27 mouse cellular contexts compared by ENCODE assay signal in the genomic region with DNA sequence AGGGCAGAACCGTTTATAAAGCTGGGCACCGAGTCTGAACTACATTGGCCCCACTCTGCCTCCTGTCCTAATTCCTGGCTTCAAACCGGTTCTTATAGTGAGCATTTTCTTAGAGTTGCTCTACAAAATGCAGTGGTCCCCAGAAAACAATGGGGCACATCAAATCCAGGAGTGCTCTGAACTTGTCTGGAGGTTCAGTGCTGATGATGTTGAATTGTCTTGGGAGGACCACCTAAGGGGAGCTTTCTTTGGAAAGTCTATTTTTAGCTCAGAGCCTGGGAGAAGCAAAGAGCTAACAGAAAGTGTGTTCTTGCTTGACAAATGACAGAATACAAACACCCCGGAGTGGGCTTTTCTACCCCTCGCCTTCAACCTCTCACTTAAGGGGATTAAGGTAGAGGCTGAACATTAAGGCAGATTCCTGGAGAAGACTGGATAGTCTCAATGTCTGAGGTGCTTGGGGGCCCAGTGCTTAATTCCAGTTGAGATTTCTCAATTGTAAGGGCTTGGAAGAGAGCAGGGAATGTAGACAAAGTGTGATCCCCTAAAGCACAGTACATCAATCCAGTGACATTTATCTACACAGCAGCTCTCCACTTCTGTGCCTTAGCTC. TPM values are rescaled to one million over a fixed set of nuclear protein-coding genes. Genes with fewer than 3 reads are reported as not detected.
DNase-seq lines count a peak whose midpoint lies in the region; ATAC-seq and TF ChIP-seq lines count a peak whose summit lies in the region.
"Had no signal": no experiment of that assay in that cellular context is flagged by ENCODE, and none has a peak within 500 bp of the region (broad histone marks: within the 10 kb centered on the region; RNA-seq: fewer than 3 reads in every experiment).

No protein-coding gene starts in this region.

- H3K4me3 ChIP-seq in forebrain, embryonic 15.5 days = no peak overlapping the region
- H3K4me3 ChIP-seq in forebrain, embryonic 12.5 days (replicated peaks) = no peak overlapping the region
- no peak overlapping the region for H3K4me3 ChIP-seq in intestine, embryonic 15.5 days (replicated peaks)
- H3K4me3 ChIP-seq in lung, adult 2 months (replicated peaks; ENCODE audit: extremely low read depth, low read depth, low read length) = no peak overlapping the region
- no peak overlapping the region for H3K4me3 ChIP-seq in kidney, embryonic 15.5 days (replicated peaks)
- H3K4me3 ChIP-seq: embryonic facial prominence, embryonic 15.5 days; heart, embryonic 15.5 days; hindbrain, embryonic 15.5 days; limb, embryonic 12.5 days; neural tube, embryonic 15.5 days had no signal

- no peak for TF ChIP-seq POLR2A in lung, adult 2 months (IDR thresholded peaks at IDR 0.05; ENCODE audit: borderline replicate concordance, extremely low read depth, low read depth, low read length)

- peak; percentile 25 for DNase-seq in retina, embryonic 14.5 days (ENCODE audit: low spot score)
- no peak for DNase-seq in retina, postnatal 1 day
- DNase-seq in lung, adult 2 months = no peak
- DNase-seq in left cerebral cortex, adult 9 months (ENCODE audit: low spot score in 2 of 2) = no peak
- DNase-seq: adrenal gland, postnatal 36 days; cerebellum, adult 9-10 months; gastrocnemius, postnatal 10 days; heart, adult 11 months; kidney, adult 18-20 months; liver, postnatal 0 days; lung, postnatal 10 days; right cerebral cortex, postnatal 14 days; thymus, adult 2 months; thymus, postnatal 4 days had no signal

- H3K27ac ChIP-seq in forebrain, embryonic 15.5 days (replicated peaks) = 0 out of 2 replicates have a peak overlapping the region, but pooled peaks have one; percentile 5
- no peak overlapping the region for H3K27ac ChIP-seq in forebrain, embryonic 12.5 days
- no peak overlapping the region for H3K27ac ChIP-seq in intestine, embryonic 15.5 days
- H3K27ac ChIP-seq in kidney, embryonic 15.5 days = no peak overlapping the region
- H3K27ac ChIP-seq: embryonic facial prominence, embryonic 15.5 days; heart, embryonic 15.5 days; hindbrain, embryonic 15.5 days; kidney, postnatal 0 days; limb, embryonic 12.5 days; neural tube, embryonic 15.5 days had no signal

- H3K9ac ChIP-seq in forebrain, embryonic 15.5 days (replicated peaks) = no peak overlapping the region
- H3K9ac ChIP-seq in forebrain, embryonic 12.5 days = no peak overlapping the region
- H3K9ac ChIP-seq in intestine, embryonic 15.5 days = no peak overlapping the region
- no peak overlapping the region for H3K9ac ChIP-seq in kidney, embryonic 15.5 days
- H3K9ac ChIP-seq: embryonic facial prominence, embryonic 15.5 days; heart, embryonic 15.5 days; hindbrain, embryonic 15.5 days; limb, embryonic 12.5 days; liver, postnatal 0 days; neural tube, embryonic 15.5 days had no signal

- TF ChIP-seq CTCF in lung, adult 2 months (IDR thresholded peaks at IDR 0.05; ENCODE audit: insufficient read depth, low read length) = no peak

- WGBS in forebrain, embryonic 15.5 days = 10% methylated on average over 5 of the region's 5 CpGs
- 5% methylated on average over 5 of the region's 5 CpGs for WGBS in forebrain, embryonic 12.5 days
- 26% methylated on average over 5 of the region's 5 CpGs for WGBS in intestine, embryonic 15.5 days
- 53% methylated on average over 5 of the region's 5 CpGs for WGBS in lung, adult 2 months
- WGBS in kidney, embryonic 15.5 days = 51% methylated on average over 5 of the region's 5 CpGs

- ATAC-seq in forebrain, embryonic 15.5 days (replicated peaks) = no peak
- ATAC-seq in forebrain, embryonic 12.5 days (ENCODE audit: low FRiP score) = no peak
- peak; percentile 55 for ATAC-seq in intestine, embryonic 15.5 days
- ATAC-seq in kidney, embryonic 15.5 days (replicated peaks; ENCODE audit: low FRiP score) = no peak
- ATAC-seq: forebrain, embryonic 16.5 days; liver, postnatal 0 days had no signal

- no peaks in the 10 kb centered on the region for H3K9me3 ChIP-seq in forebrain, embryonic 15.5 days
- no peaks in the 10 kb centered on the region for H3K9me3 ChIP-seq in forebrain, embryonic 12.5 days
- no peaks in the 10 kb centered on the region for H3K9me3 ChIP-seq in intestine, embryonic 15.5 days
- no peaks in the 10 kb centered on the region for H3K9me3 ChIP-seq in kidney, embryonic 15.5 days (replicated peaks)
- H3K9me3 ChIP-seq: embryonic facial prominence, embryonic 15.5 days; heart, embryonic 15.5 days; hindbrain, embryonic 15.5 days; limb, embryonic 12.5 days; neural tube, embryonic 15.5 days had no signal

- H3K4me1 ChIP-seq in forebrain, embryonic 15.5 days = no peaks in the 10 kb centered on the region
- 0 out of 2 replicates have a peak, but pooled peaks cover 9% of the 10 kb centered on the region for H3K4me1 ChIP-seq in forebrain, embryonic 12.5 days
- no peaks in the 10 kb centered on the region for H3K4me1 ChIP-seq in intestine, embryonic 15.5 days (replicated peaks)
- H3K4me1 ChIP-seq in lung, adult 2 months (ENCODE audit: control insufficient read depth, insufficient read depth, low read length) = no peaks in the 10 kb centered on the region
- H3K4me1 ChIP-seq in kidney, embryonic 15.5 days = no peaks in the 10 kb centered on the region
- H3K4me1 ChIP-seq: embryonic facial prominence, embryonic 15.5 days; hindbrain, embryonic 15.5 days; limb, embryonic 12.5 days; neural tube, embryonic 15.5 days had no signal

- H3K4me2 ChIP-seq in forebrain, embryonic 15.5 days (replicated peaks) = no peak overlapping the region
- H3K4me2 ChIP-seq in forebrain, embryonic 12.5 days = no peak overlapping the region
- no peak overlapping the region for H3K4me2 ChIP-seq in intestine, embryonic 15.5 days (replicated peaks)
- H3K4me2 ChIP-seq in kidney, embryonic 15.5 days = no peak overlapping the region
- H3K4me2 ChIP-seq: embryonic facial prominence, embryonic 15.5 days; heart, embryonic 15.5 days; hindbrain, embryonic 15.5 days; limb, embryonic 12.5 days; liver, embryonic 11.5 days; midbrain, embryonic 11.5 days; neural tube, embryonic 15.5 days had no signal

- no peaks in the 10 kb centered on the region for H3K27me3 ChIP-seq in forebrain, embryonic 15.5 days
- no peaks in the 10 kb centered on the region for H3K27me3 ChIP-seq in forebrain, embryonic 12.5 days
- H3K27me3 ChIP-seq in intestine, embryonic 15.5 days (replicated peaks) = no peaks in the 10 kb centered on the region
- H3K27me3 ChIP-seq in kidney, embryonic 15.5 days = no peaks in the 10 kb centered on the region
- H3K27me3 ChIP-seq: embryonic facial prominence, embryonic 15.5 days; heart, embryonic 15.5 days; hindbrain, embryonic 15.5 days; limb, embryonic 12.5 days; neural tube, embryonic 15.5 days had no signal

- H3K36me3 ChIP-seq in forebrain, embryonic 15.5 days = no peaks in the 10 kb centered on the region
- no peaks in the 10 kb centered on the region for H3K36me3 ChIP-seq in forebrain, embryonic 12.5 days (replicated peaks)
- H3K36me3 ChIP-seq in intestine, embryonic 15.5 days = no peaks in the 10 kb centered on the region
- H3K36me3 ChIP-seq in kidney, embryonic 15.5 days = no peaks in the 10 kb centered on the region
- H3K36me3 ChIP-seq: embryonic facial prominence, embryonic 15.5 days; heart, embryonic 15.5 days; hindbrain, embryonic 15.5 days; limb, embryonic 12.5 days; neural tube, embryonic 15.5 days had no signal

RNA-seq across cellular contexts. Expression of gene Stac, which starts 34.9 kb away (rescaled TPM):
- 3.5 and 4.0 TPM in 2 replicates for polyA plus RNA-seq in forebrain, embryonic 15.5 days (2015; fragmentation: Nextera tagmentation; extraction: Ambion mirVana)
- polyA plus RNA-seq in forebrain, embryonic 12.5 days (2016; fragmentation: Nextera tagmentation; extraction: Ambion mirVana) = 2.3 and 3.1 TPM in 2 replicates
- 3.3 and 3.5 TPM in 2 replicates for polyA plus RNA-seq in intestine, embryonic 15.5 days (2015; fragmentation: Nextera tagmentation; extraction: Ambion mirVana)
- polyA plus RNA-seq in lung, adult 2 months (2012; rRNA removed) = 0.71 and 1.7 TPM in 2 replicates
- polyA plus RNA-seq in kidney, embryonic 15.5 days (2015; fragmentation: Nextera tagmentation; extraction: Ambion mirVana) = 2.1 and 4.7 TPM in 2 replicates
- polyA plus RNA-seq: liver, postnatal 0 days had no signal
